Mouse (Mus musculus): Measurements from ENCODE around the gene Utrn. TPM values are rescaled to one million over a fixed set of nuclear protein-coding genes. Genes with fewer than 3 reads are reported as not detected.

Utrn gene
- polyA plus RNA-seq, 1 experiment from 2014 or later = 21.5 TPM

DNA sequence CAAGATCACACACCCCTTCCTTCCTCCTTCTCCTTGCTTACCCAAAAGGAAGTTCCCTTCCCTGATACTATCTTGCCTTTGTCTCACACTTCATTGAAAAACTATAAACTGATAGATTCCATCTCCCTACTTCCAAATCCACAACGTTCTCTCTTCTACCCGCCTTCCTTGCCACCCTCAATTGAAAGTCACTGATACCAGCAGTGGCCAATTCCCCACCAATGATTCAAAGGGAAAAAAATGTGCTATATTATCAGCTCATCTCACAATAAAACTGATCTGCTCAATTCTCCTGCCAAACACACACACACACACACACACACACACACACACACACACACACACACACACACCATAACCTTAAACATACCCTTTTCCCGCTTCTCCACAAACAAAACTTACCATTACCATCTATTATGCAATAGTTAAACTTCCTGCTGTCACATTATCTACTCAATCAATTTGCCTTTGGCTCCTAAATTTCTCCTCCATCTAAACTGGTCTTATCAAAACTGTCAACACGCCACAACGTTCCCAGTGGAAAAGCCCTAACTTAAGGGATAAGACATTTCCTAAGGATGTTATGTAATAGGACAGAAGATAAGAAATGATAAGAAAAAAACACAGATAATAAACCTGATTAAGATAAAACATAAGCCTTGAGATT, 399.6 kb downstream of the Utrn start:
- H3K9ac ChIP-seq (ENCODE audit: low read depth, low read length) = no peak overlapping the region
- ATAC-seq = no peak
- no peak overlapping the region for H3K4me2 ChIP-seq (replicated peaks; ENCODE audit: low read depth)
- no peak overlapping the region for H3K27ac ChIP-seq (ENCODE audit: low read depth, low read length)
- 50% methylated on average over 5 of the region's 5 CpGs for WGBS
- H3K36me3 ChIP-seq (ENCODE audit: control insufficient read depth, insufficient read depth) = no peaks in the 10 kb centered on the region
- H3K9me3 ChIP-seq (ENCODE audit: control insufficient read depth) = no peaks in the 10 kb centered on the region
- no peak overlapping the region for H3K4me3 ChIP-seq (ENCODE audit: low read depth, low read length)
- no peaks in the 10 kb centered on the region for H3K4me1 ChIP-seq (replicated peaks; ENCODE audit: control insufficient read depth, insufficient read depth, low read length)
- TF ChIP-seq CTCF (IDR thresholded peaks at IDR 0.05; ENCODE audit: low read depth) = no peak
- no peaks in the 10 kb centered on the region for H3K27me3 ChIP-seq (replicated peaks; ENCODE audit: control insufficient read depth, insufficient read depth, low read length)

DNA sequence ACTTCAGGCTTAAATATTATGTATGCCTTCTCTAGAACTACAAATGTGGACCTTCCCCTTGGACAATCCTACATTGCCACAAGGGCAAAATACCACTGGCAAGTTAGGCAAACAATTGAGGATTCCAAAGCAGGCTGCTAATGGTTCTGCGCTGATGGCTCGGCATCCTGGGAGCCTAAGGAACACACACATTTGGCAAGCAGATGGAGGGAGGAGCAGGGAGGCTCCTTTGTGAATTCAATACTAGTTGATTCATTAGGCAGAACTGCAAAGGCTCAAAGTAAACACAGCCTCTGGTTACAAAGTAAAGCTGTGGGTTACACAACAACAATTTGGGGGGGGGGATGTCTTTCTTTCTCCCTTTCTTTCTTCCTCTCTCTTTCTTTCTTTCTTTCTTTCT, 401.6 kb downstream of the Utrn start:
- ATAC-seq = no peak
- Histone ChIP-seq H3K9ac (ENCODE audit: low read depth, low read length) (no peak overlapping the region), H3K27ac (ENCODE audit: low read depth, low read length) (no peak overlapping the region), H3K4me1 (replicated peaks; ENCODE audit: control insufficient read depth, insufficient read depth, low read length) (no peaks in the 10 kb centered on the region), H3K27me3 (replicated peaks; ENCODE audit: control insufficient read depth, insufficient read depth, low read length) (no peaks in the 10 kb centered on the region), H3K9me3 (ENCODE audit: control insufficient read depth) (no peaks in the 10 kb centered on the region), H3K4me2 (replicated peaks; ENCODE audit: low read depth) (no peak overlapping the region), H3K36me3 (ENCODE audit: control insufficient read depth, insufficient read depth) (no peaks in the 10 kb centered on the region), H3K4me3 (ENCODE audit: low read depth, low read length) (no peak overlapping the region)
- 56% methylated on average over 2 of the region's 2 CpGs for WGBS
- no peak for TF ChIP-seq CTCF (IDR thresholded peaks at IDR 0.05; ENCODE audit: low read depth)

DNA sequence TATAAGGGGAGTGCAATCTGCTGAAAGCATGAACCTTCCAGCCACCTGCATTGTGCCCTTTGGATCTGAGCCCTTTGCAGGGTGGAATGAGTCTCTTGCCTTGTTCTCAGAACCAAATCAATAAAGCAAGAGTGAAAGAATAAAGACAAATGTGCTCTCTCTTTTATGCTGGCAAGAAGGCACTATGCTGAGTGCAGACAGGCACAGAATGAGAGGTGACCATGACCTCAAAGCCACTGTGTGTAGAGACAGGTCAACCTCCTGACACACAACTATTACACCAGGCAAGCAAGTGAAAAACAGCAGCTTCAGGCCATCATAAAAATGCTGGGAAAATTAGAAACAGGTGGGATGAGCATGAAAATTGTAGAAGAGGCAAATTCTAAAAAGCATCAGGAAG, 408.2 kb downstream of the Utrn start:
- Histone ChIP-seq H3K9ac (ENCODE audit: low read depth, low read length) (no peak overlapping the region), H3K4me1 (replicated peaks; ENCODE audit: control insufficient read depth, insufficient read depth, low read length) (no peaks in the 10 kb centered on the region), H3K27me3 (replicated peaks; ENCODE audit: control insufficient read depth, insufficient read depth, low read length) (no peaks in the 10 kb centered on the region), H3K9me3 (ENCODE audit: control insufficient read depth) (no peaks in the 10 kb centered on the region), H3K27ac (ENCODE audit: low read depth, low read length) (no peak overlapping the region), H3K4me2 (replicated peaks; ENCODE audit: low read depth) (no peak overlapping the region), H3K36me3 (ENCODE audit: control insufficient read depth, insufficient read depth) (no peaks in the 10 kb centered on the region), H3K4me3 (ENCODE audit: low read depth, low read length) (no peak overlapping the region)
- no peak for TF ChIP-seq CTCF (IDR thresholded peaks at IDR 0.05; ENCODE audit: low read depth)
- ATAC-seq = no peak

DNA sequence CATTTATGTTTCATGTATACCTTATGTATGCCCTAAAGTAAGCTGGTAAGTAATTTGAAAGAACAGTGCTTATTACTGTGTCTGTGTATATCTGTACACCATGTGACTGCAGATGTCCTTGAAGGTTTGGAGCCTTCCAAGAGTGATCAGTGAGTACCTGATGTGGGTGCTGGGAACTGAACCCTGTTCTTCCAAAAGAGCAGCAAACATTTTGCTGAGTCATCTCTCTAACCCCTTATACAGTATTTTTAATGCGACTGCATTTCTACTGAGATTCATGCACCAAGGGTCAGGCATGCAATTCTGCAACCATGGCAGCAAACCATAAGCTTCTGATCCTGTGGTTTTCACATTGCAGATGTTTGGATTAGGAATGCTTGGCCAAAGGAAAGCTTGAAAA, 412.3 kb downstream of the Utrn start:
- no peaks in the 10 kb centered on the region for H3K9me3 ChIP-seq (ENCODE audit: control insufficient read depth)
- no peaks in the 10 kb centered on the region for H3K27me3 ChIP-seq (replicated peaks; ENCODE audit: control insufficient read depth, insufficient read depth, low read length)
- no peak overlapping the region for H3K4me3 ChIP-seq (ENCODE audit: low read depth, low read length)
- H3K27ac ChIP-seq (ENCODE audit: low read depth, low read length) = no peak overlapping the region
- no peak for ATAC-seq
- H3K36me3 ChIP-seq (ENCODE audit: control insufficient read depth, insufficient read depth) = no peaks in the 10 kb centered on the region; the same call in 1 of the 2 replicates
- no peak for TF ChIP-seq CTCF (IDR thresholded peaks at IDR 0.05; ENCODE audit: low read depth)
- H3K4me1 ChIP-seq (replicated peaks; ENCODE audit: control insufficient read depth, insufficient read depth, low read length) = no peaks in the 10 kb centered on the region
- no peak overlapping the region for H3K9ac ChIP-seq (ENCODE audit: low read depth, low read length)
- whole genome bisulfite sequencing = 93% methylated on average over 1 of the region's 1 CpGs
- H3K4me2 ChIP-seq (replicated peaks; ENCODE audit: low read depth) = no peak overlapping the region

DNA sequence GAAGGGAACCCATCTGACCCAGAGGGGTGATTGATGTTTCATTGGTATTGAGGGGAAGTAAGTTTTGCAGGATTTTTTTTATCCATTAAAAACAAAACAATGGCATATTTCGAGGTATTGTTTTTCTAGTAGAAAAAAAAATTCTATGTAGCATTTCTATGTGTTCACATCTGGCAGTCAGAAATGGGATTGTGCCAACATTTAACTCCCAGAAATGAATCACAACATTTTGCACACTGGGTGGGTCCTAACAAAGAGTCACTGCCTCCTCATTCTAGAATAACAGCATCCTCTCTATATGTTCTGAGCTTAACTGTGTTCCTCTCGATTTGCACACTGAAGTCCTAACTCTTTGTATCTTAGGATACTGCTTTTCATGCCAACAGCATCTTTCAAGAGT, 416.5 kb downstream of the Utrn start:
- H3K4me1 ChIP-seq (replicated peaks; ENCODE audit: control insufficient read depth, insufficient read depth, low read length) = no peaks in the 10 kb centered on the region
- H3K4me3 ChIP-seq (ENCODE audit: low read depth, low read length) = no peak overlapping the region
- ATAC-seq = no peak
- no peak overlapping the region for H3K27ac ChIP-seq (ENCODE audit: low read depth, low read length)
- no peaks in the 10 kb centered on the region; the same call in 1 of the 2 replicates for H3K36me3 ChIP-seq (ENCODE audit: control insufficient read depth, insufficient read depth)
- TF ChIP-seq CTCF (IDR thresholded peaks at IDR 0.05; ENCODE audit: low read depth) = no peak
- 89% methylated on average over 2 of the region's 2 CpGs for WGBS
- H3K27me3 ChIP-seq (replicated peaks; ENCODE audit: control insufficient read depth, insufficient read depth, low read length) = no peaks in the 10 kb centered on the region
- no peak overlapping the region for H3K4me2 ChIP-seq (replicated peaks; ENCODE audit: low read depth)
- H3K9me3 ChIP-seq (ENCODE audit: control insufficient read depth) = no peaks in the 10 kb centered on the region
- H3K9ac ChIP-seq (ENCODE audit: low read depth, low read length) = no peak overlapping the region

DNA sequence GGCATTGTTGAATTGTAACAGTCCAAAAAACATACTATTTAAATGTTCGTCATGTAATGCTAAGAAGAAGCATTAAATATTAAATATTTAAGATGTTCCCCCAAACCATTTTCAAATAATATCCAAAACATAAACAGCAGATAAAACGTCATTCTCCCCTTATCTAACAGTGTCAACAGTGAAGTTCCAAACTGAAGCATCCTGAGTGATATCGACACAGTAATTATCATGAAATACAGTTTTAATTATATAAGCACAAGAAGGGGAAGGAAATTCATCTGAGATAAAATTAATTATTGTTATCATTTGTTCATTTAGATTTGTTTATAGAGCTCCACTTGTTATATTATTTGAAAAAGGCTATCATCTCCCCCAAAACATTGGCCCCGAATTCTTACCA, 425.0 kb downstream of the Utrn start:
- no peaks in the 10 kb centered on the region for H3K9me3 ChIP-seq (ENCODE audit: control insufficient read depth)
- no peaks in the 10 kb centered on the region for H3K27me3 ChIP-seq (replicated peaks; ENCODE audit: control insufficient read depth, insufficient read depth, low read length)
- H3K36me3 ChIP-seq (ENCODE audit: control insufficient read depth, insufficient read depth) = peaks cover 17% of the 10 kb centered on the region
- no peak for ATAC-seq
- no peak overlapping the region for H3K9ac ChIP-seq (ENCODE audit: low read depth, low read length)
- H3K27ac ChIP-seq (ENCODE audit: low read depth, low read length) = no peak overlapping the region
- no peak overlapping the region for H3K4me2 ChIP-seq (replicated peaks; ENCODE audit: low read depth)
- TF ChIP-seq CTCF (IDR thresholded peaks at IDR 0.05; ENCODE audit: low read depth) = no peak
- no peak overlapping the region for H3K4me3 ChIP-seq (ENCODE audit: low read depth, low read length)
- no peaks in the 10 kb centered on the region for H3K4me1 ChIP-seq (replicated peaks; ENCODE audit: control insufficient read depth, insufficient read depth, low read length)
- 84% methylated on average over 4 of the region's 4 CpGs for WGBS

DNA sequence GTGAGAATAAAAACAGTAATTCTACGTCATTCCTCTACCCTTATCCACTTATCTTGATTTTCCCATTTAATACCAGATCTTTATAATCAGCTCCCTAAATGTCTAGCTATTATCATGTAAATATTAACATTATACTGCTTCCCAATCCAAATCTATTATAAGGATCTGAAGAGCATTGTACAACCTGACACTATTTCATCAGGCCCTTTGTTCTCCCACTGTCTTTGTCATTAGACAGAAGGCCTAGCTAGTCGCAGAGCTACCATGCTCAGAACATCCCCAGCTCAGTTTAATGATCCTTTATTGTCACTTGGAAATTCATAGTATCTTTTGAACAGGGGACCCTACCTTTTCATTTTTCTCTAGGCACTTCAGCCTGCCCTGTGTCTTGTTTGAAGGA, 436.0 kb downstream of the Utrn start:
- H3K9me3 ChIP-seq (ENCODE audit: control insufficient read depth) = no peaks in the 10 kb centered on the region
- no peak overlapping the region for H3K9ac ChIP-seq (ENCODE audit: low read depth, low read length)
- no peak overlapping the region for H3K4me2 ChIP-seq (replicated peaks; ENCODE audit: low read depth)
- peaks cover 7% of the 10 kb centered on the region; the same call in 1 of the 2 replicates for H3K36me3 ChIP-seq (ENCODE audit: control insufficient read depth, insufficient read depth)
- H3K4me1 ChIP-seq (replicated peaks; ENCODE audit: control insufficient read depth, insufficient read depth, low read length) = no peaks in the 10 kb centered on the region
- H3K4me3 ChIP-seq (ENCODE audit: low read depth, low read length) = no peak overlapping the region
- no peak for ATAC-seq
- 89% methylated on average over 2 of the region's 2 CpGs for WGBS
- no peaks in the 10 kb centered on the region for H3K27me3 ChIP-seq (replicated peaks; ENCODE audit: control insufficient read depth, insufficient read depth, low read length)
- no peak overlapping the region for H3K27ac ChIP-seq (ENCODE audit: low read depth, low read length)
- no peak for TF ChIP-seq CTCF (IDR thresholded peaks at IDR 0.05; ENCODE audit: low read depth)

Measured in intestine, postnatal 0 days (tissue).